Mouse (Mus musculus) liver, adult 2 months (tissue): ENCODE data around the gene BC048403.

Experiments used
- CTCF ChIP-seq: fragments of 200-500 bp; IDR thresholded peaks from 2 replicates; pipeline ENCODE4 v1.5.1; 2011; ENCODE audit warnings: low read depth, low read length, control low read depth
- POLR2A ChIP-seq: fragments of 200-500 bp; IDR thresholded peaks from 2 replicates; pipeline ENCODE4 v1.6.1; 2011; ENCODE audit warnings: low read length, control low read depth; ENCODE audit not compliant: insufficient read depth; ENCODE audit errors: extremely low read depth

- TF ChIP-seq CTCF (no peak), POLR2A (no peak)
Measured at GRCm38 (mm10) chr10:121731048-121731725, 8.6 kb upstream of the BC048403 start.
